Mouse (Mus musculus) E14TG2a.4 (cell line): ENCODE results near the gene Pcyt2.

ENCODE experiments used
- CTCF ChIP-seq: conservative IDR thresholded peaks from 2 replicates; pipeline ENCODE4 v1.5.1; 2014; ENCODE audit warnings: low read length
- NANOG ChIP-seq: IDR thresholded peaks from 2 replicates; pipeline ENCODE4 v1.6.1; 2014; ENCODE audit warnings: borderline replicate concordance, low read length, mixed read lengths
- POU5F1 ChIP-seq: IDR thresholded peaks from 2 replicates; pipeline ENCODE4 v1.6.1; 2014; ENCODE audit warnings: low read length, borderline replicate concordance

- TF ChIP-seq CTCF: no peak
- TF ChIP-seq POU5F1: no peak
- TF ChIP-seq NANOG: no peak
Measured at GRCm38 (mm10) chr11:120597240-120598235, 20.2 kb downstream of the Pcyt2 start.
